Mouse (Mus musculus): ENCODE results near the gene Odf3b.

Gene Odf3b

DNA sequence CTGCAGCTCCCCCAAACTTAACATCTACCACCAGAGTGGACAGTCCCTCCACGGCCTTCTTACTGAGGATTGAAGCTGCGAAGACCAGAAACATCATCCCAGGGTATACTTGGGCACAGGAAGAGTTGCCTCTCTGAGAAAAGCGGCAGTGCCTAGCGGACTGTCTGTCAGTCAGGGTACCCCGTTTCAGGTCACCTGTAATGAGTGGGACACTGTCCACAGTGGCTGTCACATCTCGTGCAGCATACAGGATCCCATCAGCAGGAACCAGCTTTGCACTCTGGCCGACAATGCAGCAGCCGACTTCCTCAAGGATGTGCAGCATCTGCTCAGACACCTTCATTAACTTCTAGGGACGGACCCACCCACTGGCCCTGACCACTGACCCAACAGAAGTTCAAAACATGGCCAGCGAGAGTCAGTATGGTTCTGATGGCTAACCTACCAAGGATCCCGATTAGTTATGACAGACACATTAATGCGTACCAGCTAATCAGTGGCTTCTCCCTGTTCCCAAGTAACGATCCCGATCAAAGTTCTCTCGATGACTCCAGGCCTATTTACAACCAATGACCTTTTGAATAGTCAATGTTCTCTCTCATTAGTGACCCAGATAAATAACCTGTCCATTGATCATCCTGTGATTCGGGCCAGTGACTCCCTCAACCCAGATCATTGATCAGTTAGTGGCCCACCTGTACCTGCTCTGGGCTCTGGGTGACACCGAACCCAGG lies 4.1 kb downstream of the Odf3b start:
- no peak for DNase-seq (ENCODE audit: low spot score)

DNA sequence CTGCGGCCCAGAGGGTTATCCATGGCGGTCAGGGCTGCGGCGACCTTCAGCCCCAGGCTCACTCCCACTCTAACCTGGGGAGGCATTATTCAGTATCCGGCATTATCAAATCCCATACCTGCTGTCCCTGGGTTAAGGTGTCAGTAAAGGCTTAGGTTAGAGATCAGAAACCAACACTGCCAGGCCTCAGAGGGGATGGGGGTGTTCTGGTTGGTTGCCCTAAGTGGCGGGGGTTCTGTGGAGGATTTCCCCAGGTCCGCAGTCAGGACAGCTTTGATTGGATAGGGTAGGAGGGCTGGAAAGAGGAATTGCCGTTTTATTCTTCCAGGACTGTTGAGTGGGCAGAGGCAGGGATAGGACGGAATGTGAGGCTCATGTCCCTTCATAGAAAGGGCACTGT lies 4.7 kb downstream of the Odf3b start:
- DNase-seq (ENCODE audit: low spot score), result no peak

DNA sequence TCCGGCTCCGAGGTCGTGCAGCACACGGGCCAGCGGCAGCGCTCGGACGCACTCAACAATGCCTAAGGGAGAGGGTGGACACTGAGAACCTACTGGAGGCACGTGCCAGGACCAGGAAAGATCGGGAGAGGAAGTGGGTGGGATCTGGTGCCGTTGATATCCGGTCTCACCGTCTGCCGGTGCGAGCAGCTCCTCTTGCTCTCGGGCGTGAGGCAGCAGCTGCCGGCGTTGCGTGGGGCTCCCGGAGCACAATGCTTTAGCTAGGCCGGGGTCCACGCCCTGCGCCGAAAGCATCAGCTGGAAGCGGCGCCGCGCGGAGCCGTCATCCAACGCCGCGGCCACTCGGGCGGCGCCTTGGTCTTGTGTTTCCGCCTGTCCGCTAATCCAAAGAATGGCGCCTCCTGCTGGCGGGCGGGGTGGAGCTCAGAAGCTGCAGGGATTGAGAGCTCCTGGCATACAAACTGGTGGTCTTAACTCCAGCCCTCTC lies 5.3 kb downstream of the Odf3b start, which contains the start of gene Sco2:
Gene Sco2 (minus strand): TSS at position 85 of the 487 bp plus-strand sequence.
- peak; percentile 94 for DNase-seq (ENCODE audit: low spot score)

DNA sequence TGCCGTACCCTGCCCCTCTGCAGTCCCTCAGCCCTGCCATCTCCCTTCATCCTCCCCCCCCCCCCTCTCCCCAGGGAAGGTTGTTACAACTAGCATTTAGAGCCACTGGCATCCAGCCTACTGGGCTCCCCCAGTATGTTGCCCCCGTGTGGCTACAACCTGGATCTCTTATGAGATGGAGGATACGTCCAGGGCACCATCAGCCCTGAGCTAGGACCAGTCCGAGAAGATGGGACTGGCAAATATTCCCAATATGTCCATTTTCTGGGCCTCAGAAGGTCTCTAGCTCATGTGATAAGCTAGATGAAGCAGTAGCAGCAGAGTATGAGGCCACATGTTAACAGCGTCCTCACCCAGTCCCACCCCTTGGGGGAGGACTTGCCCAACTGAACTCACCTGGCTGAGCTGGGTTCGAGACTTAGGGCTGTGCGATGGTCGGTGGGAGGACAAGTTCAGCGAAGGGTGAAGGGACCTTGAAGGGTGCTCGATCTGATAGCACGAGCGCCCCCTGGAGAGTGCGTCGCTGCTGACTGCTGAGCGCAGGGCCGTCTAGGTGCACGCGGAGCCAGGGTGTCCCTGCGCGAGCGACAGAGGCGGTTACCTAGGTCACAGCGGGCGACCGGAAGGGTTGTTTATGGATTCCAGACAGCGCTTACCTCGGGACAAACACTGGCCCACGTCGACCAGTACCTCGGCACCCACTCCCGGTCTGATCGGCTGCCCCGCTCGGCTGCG lies 5.9 kb downstream of the Odf3b start:
- peak; percentile 88 for DNase-seq (ENCODE audit: low spot score)

DNA sequence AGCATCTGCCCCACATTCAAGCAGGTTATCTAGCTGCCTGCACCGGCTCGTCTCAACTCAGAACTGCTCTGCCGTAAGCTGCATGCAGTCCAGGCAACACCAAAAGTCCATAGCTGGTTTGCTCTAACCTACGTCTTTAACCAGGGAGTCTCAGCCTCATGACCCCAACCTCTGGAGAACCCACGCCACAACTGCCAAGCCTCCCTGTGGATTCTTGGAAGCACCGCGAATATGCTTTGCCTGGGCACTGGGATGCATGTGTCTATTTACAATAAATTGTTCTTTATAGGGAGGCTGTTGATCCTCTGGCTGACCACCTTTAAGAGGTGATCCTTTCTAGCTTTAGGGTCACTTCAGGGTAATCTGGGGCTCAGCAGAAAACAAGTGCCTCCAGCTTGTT lies 6.5 kb downstream of the Odf3b start:
- DNase-seq (ENCODE audit: low spot score), result no peak

DNA sequence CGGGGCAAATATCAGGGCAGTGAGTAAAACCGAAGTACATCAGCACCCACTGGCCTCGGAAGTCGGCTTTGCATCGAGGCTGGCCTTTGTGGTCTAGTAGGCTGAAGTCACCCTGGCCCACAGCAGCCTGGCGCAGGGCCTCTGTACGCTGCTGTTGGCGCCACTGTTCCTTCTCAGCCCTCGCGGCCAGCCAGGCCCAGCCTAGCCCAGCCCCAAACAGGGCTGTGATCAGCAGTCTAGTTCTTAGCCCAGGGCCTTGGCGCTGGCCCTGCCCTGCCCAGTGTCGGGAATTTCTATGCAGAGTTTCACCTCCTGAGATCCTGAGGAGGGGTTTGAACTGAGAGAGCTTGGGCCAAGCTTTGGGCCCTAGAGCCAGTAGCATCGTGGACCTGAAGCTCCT lies 7.0 kb downstream of the Odf3b start:
- DNase-seq (ENCODE audit: low spot score), result no peak

DNA sequence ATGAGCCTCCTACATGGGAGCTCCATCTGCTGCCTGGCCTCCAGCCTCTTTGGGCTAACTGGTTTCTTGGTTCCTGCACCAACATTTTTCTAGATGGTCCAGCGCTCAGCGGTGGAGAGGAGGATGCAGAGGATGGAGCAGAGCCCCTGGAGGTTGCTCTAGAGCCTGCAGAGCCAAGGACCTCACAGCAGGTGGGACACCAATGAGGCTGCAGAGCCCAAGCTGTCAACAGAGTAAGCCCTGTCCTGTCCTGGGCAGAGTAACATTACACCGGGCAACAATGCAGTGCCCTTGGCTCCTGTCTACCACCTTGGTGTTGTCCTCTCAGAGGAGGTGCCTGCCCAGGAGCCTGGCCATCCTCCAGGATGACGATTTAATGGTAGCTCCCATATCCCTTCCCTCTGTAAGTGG lies 13.9 kb downstream of the Odf3b start:
- DNase-seq (ENCODE audit: low spot score), result no peak

DNA sequence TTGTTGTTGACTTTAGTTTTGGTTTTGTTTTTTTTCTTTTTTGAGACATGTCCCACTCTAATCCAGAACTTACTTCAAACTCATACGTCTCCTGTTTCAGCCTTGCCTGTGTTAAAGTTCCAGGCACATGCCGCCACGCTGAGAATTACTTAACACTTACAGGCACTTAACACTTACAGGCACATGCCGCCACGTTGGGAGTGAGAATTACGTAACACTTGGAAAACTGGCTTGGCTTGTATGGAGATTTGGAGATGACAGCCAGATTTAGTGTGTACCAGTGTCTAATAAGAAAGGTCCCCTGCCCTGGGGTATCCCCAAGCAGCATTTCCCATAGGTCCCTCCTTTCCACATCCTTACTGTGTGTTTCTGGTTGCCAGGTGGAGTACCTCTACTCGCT lies 16.0 kb downstream of the Odf3b start:
- DNase-seq (ENCODE audit: low spot score), result no peak

DNA sequence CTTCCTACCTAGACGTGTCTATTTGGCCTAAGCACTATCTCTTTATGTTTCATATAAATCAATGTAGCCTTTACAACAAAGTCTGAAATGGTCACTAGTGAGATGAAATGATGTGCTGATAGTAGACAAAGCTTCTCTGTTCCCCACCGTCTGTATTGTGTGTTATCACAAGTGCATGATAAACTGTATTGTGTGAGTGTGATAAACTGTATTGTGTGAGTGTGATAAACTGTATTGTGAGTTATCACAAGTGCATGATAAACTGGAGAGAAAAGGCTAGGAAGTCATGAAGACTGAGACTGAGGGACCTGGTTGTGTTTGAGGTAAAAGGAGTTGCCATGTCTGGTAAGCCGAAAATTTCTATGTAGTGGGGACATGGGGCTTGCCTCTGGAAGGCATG lies 20.3 kb downstream of the Odf3b start:
- DNase-seq (ENCODE audit: low spot score), result no peak

DNA sequence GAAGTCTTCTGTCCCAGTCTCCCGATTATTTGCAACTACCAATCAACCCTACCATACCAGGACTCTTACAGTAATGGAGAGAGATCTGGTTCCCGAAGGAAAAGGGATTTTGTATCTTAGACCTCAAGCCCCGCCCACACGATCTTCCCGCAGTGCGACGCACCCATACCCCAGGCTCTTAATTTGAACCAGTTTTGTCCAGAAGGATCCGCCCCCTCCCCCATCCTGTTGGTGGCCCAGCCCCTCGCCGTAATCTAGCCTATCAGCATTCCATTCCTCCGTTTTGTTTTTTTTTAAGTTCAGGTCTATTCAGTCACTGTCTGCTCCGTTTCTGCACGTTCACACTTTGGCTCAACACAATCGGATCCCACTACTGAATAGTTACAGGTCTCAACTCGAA lies 22.7 kb downstream of the Odf3b start:
- peak; percentile 95 for DNase-seq (ENCODE audit: low spot score)

DNA sequence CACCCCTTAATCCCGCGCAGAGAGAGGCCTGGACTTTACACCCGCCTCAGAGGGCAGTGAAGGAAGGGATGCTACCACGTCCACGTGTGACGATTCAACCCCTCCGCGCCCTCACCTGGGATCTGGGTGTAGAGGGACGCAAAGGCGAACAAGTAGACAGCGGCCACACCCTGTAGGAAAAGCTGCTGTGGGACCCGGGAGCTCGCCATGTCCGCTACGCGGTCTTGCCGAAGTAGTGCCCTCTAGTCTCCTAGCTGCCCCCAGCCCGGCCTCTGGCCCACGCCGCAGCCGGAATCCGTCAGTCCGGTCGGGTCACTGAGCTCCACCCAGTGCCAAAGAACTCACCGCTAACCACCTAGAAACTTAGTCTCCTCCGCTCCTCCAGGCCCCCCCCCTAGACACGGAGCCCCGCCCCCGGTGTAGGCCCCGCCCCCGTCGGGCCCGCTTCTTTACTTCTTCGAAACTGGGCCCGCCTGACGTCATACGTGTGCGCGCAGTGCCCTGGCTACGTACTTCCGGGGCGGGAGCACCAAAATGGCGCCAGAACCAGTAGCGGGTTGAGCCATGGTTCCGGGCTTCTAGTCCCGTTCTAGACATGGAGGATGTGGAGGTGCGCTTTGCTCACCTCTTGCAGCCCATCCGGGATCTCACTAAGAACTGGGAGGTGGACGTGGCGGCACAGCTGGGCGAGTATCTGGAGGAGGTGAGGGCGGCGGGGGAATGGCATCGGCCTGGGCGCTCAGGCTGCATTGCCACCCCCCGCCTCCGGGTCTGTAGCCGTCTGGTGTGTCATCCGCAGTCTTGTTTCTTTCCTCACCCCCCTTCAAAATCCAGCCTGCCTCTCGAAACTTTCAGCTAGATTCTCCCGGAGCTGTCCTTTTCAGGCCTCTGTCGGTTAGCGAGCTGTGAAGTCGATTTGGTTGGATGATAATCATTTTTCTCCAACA lies 23.6 kb downstream of the Odf3b start, which contains the start of the genes Lmf2 and Ncaph2:
Gene Lmf2 (minus strand): TSS at position 419 of the 947 bp plus-strand sequence.
Gene Ncaph2 (plus strand): TSS at position 479 of the 947 bp plus-strand sequence.
- DNase-seq (ENCODE audit: low spot score), result peak; percentile 97

DNA sequence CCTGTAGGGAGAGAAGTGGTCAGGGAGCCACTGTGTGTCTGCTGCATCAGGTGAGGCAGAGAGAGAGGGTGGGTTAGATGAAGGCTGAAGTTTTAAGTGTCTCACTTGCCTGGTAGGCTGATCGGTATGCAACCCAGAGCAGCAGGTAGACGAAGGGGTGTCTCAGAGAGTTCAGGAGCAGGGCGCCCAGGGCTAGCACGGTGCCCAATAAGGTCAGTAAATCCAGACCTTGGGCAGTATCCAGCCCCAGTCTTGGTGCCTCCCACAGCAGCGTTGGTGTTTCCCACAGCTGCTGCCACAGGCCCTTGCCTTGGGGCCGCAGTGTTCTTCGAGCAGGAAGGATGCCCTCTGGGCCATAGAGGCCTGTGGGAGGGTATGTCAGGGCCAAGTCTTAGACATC lies 24.6 kb downstream of the Odf3b start:
- DNase-seq (ENCODE audit: low spot score), result no peak

DNA sequence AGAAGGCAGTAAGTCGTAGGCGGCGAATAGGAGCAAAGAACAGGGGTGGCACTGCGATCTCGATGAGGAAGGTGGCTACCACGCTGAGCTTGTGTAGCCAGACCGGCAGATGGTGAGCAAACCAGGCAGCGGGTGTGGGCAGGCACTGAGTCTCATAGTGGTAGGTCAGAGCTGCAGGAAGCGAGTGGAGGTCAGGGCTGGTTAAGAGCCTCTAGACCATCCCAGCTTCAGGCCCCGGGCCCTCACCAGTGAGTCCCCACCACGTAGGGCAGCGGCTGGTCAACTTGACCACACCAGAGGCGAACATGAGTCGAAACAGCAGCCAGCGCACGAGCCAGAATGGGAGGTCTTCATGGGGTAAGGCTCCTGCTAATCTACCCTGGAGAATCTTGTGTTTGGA lies 25.2 kb downstream of the Odf3b start:
- DNase-seq (ENCODE audit: low spot score), result no peak

DNA sequence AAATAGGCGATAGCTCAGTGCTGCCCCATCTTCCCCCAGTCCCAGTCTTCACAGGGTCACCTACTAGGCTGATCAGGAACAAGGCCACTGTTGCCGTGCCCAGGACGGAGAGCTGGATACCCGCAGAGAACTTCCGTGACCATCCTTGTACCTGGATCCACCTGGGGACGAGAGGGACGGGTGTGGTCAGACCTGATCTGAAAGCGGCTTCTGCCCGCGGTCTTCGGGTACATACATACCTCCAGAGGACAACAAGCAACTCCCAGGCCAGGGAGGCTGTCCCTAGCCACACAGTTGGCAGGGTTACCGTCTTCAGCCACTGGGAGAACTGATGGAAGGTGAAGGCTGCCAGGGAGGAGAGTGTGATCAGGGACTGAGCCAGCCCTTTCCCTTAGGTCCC lies 26.3 kb downstream of the Odf3b start:
- DNase-seq (ENCODE audit: low spot score), result no peak

DNA sequence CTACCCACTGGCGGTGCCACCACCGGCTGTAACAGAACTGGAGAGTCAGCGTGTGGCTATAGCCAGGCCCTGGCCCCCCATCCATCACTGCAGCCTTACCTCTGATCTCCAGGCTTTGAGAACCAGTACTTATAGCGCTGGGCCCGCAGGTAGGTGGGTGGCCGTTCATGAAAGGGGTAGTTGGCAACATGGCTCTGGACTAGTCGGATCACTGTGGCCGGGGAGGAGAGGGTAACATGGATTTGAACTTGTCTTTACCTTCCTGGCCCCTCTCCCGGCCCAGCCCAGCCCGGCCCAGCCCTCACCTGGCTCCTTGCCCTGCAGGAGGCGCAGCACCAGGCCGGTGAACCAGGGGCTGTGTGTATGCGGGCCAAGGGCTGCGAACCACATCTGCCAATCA lies 27.0 kb downstream of the Odf3b start:
- DNase-seq (ENCODE audit: low spot score), result no peak

DNA sequence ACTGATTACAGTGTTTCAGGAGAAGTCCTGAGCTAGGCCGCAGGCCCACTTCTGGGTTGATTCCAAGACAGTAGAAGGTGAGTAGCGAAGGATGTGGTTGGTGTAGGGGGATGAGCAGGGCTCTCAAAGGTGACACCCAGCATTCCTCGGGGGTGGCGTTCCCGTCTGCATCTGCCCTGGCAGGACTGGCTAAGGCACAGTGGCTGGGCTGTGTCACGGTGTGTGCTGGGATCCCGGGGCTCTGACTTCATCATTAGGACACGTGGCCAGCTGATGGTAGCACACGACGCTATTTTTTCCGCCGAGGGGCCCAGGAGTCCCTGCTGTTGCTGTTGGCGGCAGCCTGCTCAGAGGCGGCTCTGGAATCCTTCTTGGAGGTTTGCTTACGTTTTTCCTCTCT lies 27.8 kb downstream of the Odf3b start:
- DNase-seq (ENCODE audit: low spot score), result no peak

DNA sequence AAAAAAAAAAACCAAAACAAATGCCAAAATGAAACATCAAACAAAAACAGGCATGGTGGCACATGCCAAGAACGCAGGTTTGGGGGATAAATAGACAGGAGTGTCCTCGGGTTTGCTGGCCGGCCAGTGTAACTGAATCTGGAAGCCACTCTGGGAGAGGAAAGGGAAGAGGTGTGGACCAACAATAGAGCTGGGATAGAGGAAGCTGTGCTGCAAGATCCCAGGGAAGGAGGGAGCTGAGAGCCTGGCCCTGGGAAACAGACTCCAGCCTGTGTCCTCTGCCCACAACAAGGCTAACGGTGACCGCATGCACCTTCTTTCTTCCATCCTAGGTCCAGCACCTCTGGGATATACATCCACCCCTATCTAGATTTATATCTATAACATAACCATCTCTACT lies 28.6 kb downstream of the Odf3b start:
- DNase-seq (ENCODE audit: low spot score), result no peak

DNA sequence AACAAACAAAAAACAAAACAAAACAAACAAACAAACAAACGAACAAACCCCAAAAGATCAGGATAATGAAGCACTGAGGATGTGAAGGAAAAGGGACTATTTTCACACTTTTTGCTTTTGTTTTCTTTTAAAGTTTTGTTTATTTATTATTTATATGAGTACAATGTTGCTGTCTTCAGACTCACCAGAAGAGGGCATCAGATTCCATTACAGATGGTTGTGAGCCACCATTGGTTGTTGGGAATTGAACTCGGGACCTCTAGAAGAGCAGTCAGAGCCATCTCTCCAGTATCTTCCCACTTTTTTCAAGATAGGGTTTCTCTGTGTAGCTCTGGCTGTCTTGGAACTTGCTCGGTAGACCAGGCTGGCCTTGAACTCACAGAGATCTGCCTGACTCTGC lies 35.8 kb downstream of the Odf3b start:
- no peak for DNase-seq (ENCODE audit: low spot score)

DNA sequence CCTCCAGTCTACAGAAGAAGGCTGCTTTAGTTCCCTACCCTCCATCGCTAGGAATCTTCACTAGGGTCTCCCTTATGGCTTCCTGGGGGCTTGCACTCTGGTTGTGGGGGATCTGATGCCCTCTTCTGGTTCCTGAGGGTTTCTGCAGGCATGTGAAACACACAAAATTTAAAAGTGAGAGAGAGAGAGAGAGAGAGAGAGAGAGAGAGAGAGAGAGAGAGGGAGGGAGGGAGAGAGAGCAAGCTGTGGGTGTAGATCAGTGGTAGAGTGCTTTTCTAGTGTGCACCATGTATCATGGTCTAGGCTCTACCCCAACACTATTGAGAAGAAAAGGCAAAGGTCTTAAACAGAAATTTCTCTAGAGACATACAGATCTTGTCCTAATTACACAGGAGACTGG lies 37.4 kb downstream of the Odf3b start:
- DNase-seq (ENCODE audit: low spot score), result no peak

DNA sequence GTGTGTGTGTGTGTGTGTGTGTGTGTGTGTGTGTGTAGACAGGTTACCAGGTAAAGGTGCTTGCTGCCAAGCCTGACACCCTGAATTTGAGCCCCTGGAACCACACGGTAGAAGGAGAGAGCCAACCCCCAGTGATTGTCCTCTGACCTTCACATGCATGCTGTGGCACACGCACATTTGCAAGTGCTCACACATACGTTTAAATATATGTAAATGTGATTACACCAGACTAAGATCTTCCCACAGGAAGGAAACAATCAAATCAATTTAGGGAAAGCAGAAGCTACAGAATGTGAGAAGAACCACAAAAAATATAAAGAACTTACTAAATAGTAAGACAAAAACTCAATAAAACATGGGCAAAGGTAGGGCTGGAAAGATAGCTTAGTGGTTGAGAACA lies 38.9 kb downstream of the Odf3b start:
- DNase-seq (ENCODE audit: low spot score), result no peak

DNA sequence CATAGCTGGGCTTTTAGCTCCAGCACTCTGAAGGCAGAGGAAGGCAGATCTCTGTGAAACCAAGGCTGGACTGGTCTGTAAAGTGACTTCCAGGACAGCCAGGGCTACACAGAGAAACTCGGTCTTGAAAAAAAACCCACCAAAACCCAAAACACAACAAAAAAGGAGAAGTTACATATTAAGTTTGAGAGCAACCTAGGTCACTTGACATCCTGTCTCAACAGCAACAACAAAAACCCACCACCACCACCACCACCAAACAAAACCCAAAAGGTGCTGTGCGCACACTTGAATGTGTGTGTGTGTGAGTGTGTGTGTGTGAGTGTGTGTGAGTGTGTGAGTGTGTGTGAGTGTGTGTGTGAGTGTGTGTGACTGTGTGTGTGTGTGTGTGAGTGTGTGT lies 39.4 kb downstream of the Odf3b start:
- no peak for DNase-seq (ENCODE audit: low spot score)

DNA sequence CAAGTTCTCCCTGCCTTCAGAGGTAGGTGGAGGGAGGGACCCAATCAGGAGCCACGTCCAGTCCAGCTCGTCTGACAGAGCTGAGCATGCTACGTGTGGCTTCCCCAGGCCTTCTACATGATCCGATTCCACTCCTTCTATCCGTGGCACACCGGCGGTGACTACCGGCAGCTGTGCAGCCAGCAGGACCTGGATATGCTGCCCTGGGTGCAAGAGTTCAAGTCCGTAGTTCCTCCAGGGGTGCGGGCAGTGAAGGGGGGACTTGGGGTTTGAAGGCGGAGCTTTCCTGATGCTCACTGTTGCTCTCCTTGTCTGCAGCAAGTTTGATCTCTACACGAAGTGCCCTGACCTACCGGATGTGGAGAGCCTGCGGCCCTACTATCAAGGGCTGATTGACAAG lies 42.7 kb downstream of the Odf3b start:
- DNase-seq (ENCODE audit: low spot score), result no peak

All from yolk sac, embryonic 10.5 days (tissue).